Mouse (Mus musculus): ENCODE measurements around the gene Cd52.

DNA sequence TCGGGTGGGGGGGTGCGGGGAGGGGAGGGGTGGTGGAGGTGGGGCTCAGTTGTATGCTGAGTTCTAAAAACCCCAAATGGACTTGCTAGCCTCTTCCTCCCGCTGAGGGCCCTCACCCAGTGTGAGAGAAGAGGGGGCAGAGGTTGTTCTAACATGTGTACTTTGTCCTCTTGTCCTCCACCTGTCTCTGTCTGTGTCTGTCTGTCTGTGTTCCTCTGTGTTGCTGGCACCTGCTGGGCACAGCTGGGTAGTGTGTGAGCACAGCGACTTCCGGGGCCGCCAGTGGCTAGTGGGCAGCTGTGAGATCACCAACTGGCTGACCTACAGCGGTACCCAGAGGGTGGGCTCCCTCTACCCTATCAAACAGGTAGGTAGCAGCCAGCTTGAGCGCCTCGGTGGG, 5.9 kb downstream of the Cd52 start:
- no peak for TF ChIP-seq GATA1 (IDR thresholded peaks at IDR 0.05; ENCODE audit: borderline replicate concordance, low read length)
- TF ChIP-seq FLI1 (IDR thresholded peaks at IDR 0.05; ENCODE audit: low read length): no peak

Data from megakaryocyte, embryonic 14.5 days (primary cell).